Mouse (Mus musculus): ENCODE measurements around the gene Ltbr.
"Not testable (repeated sequence)": the region's sequence is repeated elsewhere in the genome, so short reads cannot be mapped to it uniquely, and the experiment has no call there.

Ltbr gene

DNA sequence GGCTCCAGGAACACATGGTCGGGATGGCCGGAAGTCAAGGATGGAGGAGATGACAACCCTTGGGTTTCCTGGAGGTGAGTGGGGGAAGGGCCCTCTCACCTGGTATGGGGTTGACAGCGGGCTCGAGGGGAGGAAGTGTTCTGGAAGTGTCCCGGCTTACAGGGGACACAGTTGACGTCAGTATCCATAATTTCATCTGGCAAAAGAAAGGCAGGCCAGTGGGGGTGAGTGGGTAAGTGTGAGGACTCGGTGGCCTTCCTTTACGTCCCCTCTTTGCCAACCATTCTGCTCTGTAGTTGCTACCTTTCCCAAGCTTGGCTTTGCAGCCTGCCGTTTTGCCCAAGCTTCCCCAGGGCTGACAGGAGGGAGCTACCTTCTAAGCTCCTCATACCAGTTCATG lies 1.5 kb downstream of the Ltbr start:
- no peak for DNase-seq (ENCODE audit: low read depth)

DNA sequence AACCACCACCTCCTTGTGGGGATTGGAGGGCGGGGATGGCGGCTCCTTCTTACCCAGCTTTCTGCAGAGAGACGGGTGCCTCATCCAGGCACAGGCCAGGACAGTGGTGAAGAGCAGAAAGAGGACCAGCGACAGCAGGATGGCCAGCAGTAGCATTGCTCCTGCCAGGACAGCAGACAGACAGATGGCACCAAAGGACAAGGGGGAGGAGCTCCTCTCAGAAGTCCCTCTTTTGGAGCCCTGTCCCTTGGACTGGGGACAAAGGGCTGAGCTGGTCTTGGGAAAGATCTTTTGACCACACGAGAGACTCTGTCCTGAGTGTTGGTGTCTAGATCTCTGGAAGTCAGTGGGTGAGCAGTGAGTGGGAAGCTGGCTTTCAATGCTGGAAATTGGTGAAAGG lies 4.3 kb downstream of the Ltbr start:
- DNase-seq (ENCODE audit: low read depth): no peak

DNA sequence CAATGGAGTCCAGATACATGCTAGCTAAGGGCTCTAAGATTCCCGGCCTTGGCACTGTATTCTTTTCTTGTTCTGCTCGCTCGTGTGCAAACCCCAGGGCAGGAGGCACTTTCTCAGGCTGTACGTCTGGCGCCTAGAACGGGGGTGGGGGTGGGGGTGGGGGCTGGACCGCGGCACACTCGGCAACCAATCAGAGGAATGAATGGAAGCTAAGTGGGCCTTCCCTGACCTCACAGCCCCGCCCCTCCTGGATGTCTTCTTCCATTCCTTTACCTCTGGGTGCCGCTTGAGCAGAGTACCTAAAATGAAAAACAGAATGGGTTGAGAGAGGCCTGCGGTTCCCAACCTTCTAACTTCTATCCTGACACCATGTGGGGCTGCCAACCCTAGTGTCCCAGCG lies 4.8 kb downstream of the Ltbr start:
- DNase-seq (ENCODE audit: low read depth): no peak

DNA sequence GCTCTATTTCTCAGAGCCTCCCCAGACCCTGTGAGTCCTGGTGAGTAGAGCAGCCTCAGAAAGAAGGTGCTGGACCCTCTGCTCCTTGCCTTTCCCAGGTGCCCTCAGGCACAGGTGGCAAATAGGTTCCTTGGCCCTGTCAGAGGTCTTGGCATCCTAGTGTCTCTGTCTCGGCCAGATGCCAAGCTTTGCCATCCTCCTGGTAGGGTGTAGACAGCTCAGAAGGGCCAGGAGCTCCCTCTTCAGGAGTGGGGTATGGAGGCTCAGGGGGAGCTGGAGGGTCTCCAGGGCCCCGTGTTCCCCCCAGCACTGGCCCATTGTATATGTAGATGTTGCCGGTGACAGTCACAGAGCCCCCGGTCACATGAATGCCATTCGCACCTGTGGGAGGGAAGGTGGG lies 6.6 kb downstream of the Ltbr start:
- DNase-seq (ENCODE audit: low read depth): no peak

DNA sequence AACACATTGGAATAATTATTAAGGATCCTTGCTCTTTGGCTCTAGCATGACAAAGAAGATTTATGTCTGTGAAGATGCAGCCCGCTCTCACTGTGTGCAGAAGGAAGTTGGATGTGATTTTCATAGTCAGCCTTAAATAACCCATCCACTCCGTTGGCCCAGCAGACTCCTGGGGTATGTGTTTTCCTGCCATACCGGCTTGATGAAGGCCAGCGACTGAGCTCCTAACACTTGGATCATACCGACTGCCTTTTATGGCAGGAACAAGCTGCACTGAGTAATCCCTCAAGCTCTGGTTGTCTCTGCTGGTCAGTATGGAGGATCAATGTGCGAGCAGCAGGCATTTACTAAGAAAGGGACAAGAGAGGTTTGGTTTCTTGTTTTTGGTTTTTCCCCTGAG lies 8.2 kb downstream of the Ltbr start:
- DNase-seq (ENCODE audit: low read depth): no peak

DNA sequence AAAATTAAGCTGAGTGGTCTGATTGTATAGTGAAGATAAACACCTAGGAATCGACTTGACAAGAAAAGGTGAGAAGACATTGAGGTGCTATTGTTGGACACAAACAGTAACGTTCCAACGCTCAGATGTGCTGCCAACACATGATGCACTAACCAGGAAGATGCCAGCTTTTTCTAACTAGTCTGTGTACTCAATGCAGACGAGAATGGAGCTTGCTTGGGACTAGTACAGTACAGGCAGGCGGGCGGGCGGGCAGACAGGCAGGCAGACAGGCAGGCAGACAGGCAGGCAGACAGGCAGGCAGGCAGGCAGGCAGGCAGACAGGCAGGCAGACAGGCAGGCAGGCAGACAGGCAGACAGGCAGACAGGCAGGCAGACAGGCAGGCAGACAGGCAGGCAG lies 9.3 kb downstream of the Ltbr start:
- not testable (repeated sequence) for DNase-seq (ENCODE audit: low read depth)

DNA sequence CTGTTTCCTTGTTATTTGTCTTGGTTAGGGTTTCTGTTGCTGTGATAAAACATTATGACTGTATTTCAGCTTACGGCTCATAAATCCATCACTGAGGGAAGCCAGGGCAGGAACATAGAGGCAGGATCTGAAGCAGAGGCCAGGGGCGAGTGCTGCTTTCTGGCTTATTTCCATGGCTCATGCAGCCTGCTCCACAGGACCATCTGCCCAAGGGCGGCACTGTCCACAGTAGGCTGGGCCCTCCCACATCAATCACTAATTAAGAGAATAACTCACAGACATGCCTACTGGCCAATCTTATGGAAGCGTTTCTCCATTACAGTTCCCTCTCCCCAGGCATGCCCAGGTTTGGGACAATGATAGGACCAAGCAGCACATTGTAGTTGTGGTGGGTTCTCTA lies 10.4 kb downstream of the Ltbr start:
- DNase-seq (ENCODE audit: low read depth): no peak

DNA sequence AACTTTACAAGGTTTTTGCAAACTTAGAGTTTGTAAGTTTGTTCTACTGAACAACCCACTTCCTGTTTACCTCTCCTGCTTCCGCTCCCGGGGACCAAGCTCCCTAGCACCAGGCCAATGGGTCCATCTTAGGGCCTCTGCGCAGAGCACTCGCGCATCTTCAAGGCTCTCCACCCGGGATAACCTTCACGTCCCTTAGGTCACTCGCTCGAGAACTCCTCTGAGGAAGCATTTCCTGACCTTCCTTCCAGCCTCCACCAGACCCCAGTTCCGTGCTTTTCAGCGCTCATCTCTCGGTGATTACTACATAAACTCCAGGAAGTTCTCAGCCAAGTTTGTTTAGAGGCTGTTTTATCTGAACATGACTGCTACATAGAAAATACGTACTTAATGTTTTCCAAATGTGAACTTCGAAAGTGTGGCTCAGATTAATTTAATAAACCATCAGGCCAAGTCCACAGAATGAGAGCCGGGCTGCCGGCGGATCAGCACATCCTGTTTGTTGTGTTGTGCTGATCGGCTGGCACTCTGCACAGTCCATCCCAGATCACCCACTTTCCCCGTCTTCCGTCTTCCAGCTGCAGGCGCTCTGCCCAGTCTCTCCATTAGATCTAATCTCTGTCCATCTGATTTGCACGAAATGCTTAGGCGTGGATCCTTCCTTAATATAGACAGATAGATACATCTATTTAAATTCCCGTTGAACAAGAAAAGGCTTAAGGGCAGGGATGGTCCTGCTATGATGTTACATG lies 11.3 kb downstream of the Ltbr start:
- DNase-seq (ENCODE audit: low read depth): no peak

DNA sequence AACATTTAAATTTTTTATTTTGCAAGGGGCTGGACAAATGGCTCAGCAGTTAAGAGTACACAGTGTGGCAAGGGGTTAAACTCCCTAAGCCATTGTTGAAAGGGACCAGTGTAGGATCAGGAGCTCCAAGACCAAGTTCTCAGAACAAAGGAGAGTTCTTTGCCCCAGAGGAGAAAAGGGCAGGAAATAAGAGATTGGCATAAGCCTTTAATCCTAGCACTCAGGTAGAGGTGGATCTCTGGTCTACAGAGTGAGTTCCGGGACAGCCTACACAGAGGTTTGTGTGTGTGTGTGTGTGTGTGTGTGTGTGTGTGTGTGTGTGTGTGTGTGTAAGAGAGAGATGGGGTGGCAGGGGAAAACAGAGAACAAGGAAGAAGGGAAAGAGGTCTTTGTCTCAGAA lies 12.7 kb downstream of the Ltbr start:
- no peak for DNase-seq (ENCODE audit: low read depth)

DNA sequence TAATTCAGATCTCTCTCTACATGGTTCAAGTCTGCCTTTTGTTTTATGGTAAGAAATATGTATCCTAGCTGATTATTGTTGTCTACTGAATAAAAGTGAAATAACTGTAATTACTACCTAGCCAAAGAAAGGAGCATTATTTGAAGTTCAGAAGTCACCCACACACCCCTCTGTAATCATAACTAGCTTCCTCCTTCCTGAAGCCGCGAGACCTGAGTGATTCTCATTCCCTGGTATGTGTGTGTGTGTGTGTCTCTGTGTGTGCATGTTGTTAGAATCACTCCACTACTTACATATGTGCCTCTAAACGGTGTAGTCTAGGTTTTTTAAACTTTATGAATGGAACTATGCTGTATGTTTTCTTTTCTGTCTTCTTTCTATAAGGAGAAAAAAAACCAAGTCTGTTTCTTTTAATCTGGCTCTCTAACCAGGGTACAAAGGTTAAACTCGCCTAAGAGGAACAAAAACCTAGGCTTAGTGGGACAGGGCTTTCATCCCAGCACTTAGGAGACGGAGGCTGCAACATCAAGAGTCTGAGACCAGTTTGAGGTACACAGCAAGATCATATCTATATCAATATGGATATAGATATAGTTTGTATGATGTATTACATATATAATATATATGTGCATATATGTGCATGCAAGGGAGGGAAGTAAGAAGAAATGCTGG lies 16.4 kb downstream of the Ltbr start:
- DNase-seq (ENCODE audit: low read depth): no peak

DNA sequence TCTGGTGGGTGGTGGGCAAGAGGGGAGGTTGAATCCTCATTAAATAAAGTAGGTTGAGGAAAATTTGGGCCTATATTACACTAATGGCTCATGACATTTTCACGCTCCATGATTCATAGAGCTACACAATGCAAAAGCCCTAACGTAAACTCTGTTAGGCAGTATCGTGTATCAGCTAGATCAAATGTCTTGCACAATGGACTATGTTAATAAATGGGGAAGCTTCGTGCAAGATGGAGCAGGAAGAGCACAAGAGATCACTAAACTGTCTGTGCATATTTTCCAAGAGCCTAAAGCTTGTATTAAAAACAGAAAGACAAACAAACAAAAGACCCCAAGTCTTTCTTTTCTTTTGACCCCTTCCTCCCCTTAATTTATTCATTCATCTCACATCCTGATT lies 19.6 kb downstream of the Ltbr start:
- no peak for DNase-seq (ENCODE audit: low read depth)

DNA sequence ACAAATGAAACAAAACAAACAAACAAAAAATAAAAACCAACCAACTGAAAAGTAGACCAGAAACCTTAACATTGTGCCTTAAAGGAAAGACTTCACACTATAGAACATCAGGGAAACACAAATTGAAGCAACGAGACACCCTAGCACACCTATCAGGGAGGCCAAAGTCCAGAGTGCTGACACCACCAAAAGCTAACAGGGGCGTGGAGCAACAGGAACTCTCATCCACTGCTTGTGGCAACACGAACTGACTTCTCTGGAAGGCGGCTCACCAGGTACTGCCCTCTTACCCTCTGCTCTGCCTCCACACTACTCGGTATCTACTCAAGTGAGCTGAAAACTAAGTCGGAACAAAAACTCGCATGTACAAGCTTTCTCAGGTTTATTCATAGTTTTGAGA lies 21.4 kb downstream of the Ltbr start:
- DNase-seq (ENCODE audit: low read depth): no peak

DNA sequence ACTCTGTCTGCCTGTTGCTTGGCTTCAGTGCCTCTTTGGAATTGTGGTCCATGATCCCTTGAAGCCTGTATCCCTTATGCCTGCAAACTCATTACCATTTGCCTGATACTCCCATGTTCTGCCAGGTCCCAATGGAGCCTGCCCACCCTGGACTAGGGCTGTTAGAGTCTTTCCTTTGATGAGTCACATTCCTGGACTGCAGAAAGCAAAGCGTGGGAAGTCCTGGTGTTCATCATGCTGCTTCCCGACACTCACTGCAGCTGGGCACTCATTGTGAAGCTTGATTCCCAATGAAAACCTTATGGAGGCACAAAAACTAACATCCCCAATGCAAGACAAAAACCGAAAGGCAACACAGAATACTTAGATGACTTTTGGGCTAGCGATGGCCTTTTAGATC lies 22.4 kb downstream of the Ltbr start:
- no peak for DNase-seq (ENCODE audit: low read depth)

DNA sequence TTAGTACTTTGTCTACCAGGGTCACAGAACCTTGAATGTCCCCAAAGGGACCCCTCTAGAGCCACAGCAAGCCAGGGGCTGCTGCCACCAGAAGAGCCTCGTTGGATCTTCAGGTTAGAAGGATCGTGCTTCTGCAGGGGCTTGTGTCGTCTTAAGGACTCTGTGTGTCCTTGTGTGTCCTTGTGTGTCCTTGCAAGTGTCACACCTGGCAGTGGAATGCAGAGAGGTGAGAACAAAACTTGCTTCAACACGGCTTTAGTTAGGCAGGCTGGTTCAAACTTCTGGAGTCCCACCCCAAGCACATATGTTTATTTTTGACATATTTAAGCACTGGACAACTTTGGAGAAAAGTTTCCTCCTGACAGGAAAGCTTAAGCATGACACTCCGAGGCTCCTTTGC lies 25.0 kb downstream of the Ltbr start:
- no peak for DNase-seq (ENCODE audit: low read depth)

DNA sequence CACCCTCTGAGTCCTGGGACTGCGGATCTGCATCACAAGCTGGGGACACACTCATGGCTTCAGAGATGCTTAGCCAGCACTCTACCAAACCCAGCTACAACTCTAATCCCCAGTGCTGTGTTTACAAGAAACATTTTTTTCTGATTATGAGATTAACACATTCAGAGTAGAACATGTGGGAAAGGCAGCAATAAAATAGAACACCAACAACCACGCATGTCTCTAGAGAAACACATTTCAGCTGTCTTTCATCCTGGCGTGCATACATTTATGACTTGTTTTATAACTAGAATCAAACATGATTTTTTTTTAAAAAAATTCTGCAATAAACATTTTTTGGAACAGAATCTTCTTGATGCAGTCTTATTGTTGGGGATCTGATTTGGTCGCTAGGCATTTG lies 26.7 kb downstream of the Ltbr start:
- DNase-seq (ENCODE audit: low read depth): no peak

DNA sequence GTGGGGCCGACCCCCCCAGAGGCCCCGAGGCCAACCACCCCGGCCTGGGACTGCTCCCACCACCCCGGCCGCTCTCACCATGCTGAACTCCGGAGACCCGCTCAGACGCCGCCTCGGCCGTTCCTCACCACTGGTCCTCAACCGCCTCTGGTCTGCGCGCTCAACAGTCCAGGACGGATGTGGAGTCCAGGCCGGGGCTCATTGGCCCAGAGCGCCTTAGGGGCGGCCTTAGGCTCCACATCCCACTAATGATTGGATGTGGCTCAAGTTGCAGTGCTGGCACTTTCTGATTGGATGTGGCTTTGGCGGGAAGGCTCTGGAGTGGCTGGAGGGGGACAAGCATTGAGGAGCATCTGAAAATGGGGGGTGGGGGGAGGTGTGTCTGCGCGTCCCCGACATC lies 27.8 kb downstream of the Ltbr start, which contains the start of gene Tuba3a:
Tuba3a (minus strand) TSS at position 153 of the 400 bp plus-strand sequence.
- no peak for DNase-seq (ENCODE audit: low read depth)

DNA sequence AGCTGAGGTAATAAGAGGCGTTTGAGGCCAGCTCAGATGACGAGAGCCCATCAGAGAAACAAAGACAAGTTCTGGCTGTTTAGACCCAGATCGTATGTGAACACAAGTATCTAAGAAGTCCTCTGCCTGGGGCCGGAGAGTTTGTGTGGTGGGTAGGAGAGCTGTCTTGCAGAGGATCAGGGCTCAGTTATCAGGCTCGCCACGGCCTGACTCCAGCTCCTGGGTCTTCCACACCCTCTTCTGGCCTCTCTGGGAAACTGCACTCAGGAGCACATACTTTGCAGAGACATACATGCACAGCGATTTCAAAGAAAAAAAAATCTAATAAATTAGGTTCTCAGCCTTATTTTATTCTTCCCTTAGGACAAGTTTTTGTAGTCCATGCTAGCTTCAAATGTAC lies 28.9 kb downstream of the Ltbr start:
- DNase-seq (ENCODE audit: low read depth): no peak

DNA sequence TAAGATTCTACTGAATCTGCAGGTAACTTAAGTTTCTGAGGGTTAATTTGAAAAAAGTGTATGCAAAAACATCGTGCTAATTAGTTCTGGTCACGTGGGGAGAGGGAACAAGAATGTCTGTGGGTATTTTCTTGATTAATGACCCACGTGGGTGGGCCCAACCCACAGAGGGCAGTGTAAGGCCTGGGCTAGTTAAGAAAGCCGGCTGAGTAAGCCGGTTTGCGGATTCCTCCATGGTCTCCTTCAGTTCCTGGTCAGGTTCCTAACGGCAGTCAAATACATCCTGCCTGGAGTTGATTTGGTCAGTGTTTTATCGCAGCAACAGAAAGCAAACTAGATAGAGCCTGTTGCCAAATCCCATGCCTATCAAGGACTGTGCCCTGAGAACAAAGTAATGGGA lies 29.4 kb downstream of the Ltbr start:
- DNase-seq (ENCODE audit: low read depth): no peak

DNA sequence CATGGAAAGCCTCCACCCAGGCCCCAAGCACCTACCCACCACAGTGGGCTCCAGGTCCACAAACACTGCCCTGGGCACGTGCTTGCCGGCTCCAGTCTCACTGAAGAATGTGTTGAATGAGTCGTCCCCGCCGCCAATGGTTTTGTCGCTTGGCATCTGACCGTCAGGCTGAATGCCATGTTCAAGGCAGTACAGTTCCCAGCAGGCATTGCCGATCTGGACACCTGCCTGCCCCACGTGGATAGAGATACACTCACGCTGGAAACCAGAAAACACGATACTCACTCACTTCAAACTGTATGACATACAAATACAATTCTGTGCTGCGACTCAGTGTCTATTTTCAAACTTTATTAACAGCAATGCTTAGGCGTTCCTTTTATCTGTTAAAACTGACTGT lies 31.0 kb downstream of the Ltbr start:
- DNase-seq (ENCODE audit: low read depth): not testable (repeated sequence)

DNA sequence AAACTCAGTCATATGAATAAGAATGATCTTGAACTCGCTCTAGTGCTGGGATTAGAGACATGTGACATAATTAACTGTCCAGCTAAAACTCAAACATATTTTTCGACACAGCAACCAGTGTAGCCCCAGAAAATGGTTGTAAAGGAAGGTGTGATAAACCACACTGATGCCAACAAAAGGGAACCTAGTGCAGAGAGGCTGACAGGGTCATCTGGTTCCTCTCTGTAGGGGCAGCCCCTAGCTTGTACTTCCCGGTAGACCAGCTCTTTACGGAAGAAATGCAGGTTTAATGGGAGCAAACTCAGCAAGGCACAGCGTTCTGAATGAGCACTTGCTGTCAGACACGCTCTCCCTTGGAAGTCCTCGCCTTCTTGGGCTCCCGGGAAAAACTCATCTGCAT lies 34.0 kb downstream of the Ltbr start:
- DNase-seq (ENCODE audit: low read depth): no peak

DNA sequence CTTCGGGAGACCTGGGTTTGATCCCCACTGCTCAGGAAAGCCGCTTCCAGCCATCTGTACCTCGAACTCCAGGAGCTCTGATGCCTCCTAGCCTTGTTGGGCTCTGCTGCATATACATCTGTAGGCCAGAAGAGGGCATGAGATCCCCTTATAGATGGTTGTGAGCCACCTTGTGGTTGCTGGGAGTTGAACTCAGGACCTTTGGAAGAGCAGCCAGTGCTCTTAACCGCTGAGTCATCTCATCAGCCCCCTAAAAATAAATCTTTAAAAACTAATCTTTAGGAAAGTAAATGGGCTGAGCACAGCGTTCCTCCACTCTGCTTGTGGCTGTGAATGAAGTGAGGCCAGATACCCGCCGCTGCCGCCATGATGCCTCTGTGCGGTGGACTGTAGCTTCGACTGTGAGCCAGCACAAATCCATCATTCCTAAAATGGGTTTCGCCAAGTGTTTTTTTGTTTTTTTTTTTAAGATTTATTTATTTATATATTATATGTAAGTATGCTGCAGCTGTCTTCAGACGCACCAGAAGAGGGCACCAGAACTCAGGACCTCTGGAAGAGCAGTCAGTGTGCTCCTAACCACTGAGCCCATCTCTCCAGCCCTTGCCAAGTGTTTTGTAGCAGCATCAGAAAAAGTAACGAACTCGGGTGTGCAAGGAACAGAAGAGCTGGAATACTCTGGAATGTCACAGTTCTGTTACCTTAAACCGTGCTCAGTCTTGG lies 38.7 kb downstream of the Ltbr start:
- no peak for DNase-seq (ENCODE audit: low read depth)

DNA sequence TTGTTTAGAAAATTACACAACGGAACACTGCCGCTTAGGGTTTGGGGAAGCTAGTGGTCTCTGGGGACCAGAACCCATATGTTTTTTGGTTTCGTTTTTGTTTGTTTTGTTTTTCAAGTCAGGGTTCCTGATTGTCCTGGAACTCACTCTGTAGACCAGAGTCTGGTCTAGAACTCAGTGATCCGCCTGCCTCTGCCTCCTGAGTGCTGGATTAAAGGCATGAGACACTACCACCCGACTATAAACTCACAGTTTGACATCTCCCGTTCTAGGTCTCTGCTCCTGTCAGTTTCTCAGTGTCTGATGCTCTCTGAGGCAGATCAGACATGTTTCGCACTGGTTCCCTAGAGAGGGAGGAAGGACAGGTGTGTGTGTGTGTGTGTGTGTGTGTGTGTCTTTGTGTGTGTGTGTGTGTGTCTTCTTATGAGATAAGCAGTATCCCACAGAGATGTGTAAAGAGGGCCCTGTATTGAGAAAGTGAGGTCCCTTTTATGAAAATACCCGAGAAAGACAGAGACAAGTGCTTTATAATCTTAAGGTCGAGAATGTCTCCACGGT lies 41.4 kb downstream of the Ltbr start:
- no peak for DNase-seq (ENCODE audit: low read depth)
